Comparison of ENCODE assay signal across 8 mouse cellular contexts in the genomic region with DNA sequence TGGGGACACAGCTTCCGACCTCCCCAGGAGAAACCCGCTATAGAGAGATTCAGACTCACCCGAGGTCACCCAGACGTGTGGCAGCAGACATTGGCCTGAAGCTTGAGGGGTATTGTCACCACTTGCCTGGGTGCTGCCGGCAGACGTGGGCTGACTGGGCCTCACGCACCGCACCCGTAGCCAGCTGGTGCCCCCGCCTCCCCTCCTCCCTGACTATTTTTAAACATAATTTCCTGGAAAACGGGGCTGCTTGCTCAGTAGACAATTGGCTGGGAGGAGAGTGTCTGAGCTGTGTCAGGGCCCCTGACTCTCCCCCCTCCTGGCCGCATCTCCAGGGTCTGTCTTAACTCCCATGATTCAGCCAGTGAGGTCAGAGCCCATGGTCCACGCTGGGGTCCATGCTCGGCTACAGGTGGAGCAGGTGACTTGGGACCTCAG. TPM values are rescaled to one million over a fixed set of nuclear protein-coding genes. Genes with fewer than 3 reads are reported as not detected.
DNase-seq lines count a peak whose midpoint lies in the region; ATAC-seq and TF ChIP-seq lines count a peak whose summit lies in the region.

No protein-coding gene starts in this region.

- H3K27me3 ChIP-seq in lung, embryonic 14.5 days (ENCODE audit: insufficient read depth, low read length), result no peaks in the 10 kb centered on the region
- no peaks in the 10 kb centered on the region for H3K27me3 ChIP-seq in embryonic facial prominence, embryonic 15.5 days
- H3K27me3 ChIP-seq in heart, embryonic 15.5 days, result no peaks in the 10 kb centered on the region
- H3K27me3 ChIP-seq in liver, embryonic 11.5 days (replicated peaks; ENCODE audit: control insufficient read depth, insufficient read depth, low read length), result no peaks in the 10 kb centered on the region

- H3K4me1 ChIP-seq in lung, embryonic 14.5 days (ENCODE audit: insufficient read depth), result no peaks in the 10 kb centered on the region
- H3K4me1 ChIP-seq in embryonic facial prominence, embryonic 15.5 days, result peaks cover 30% of the 10 kb centered on the region
- H3K4me1 ChIP-seq in heart, embryonic 15.5 days (replicated peaks), result peaks cover 67% of the 10 kb centered on the region
- H3K4me1 ChIP-seq in liver, embryonic 11.5 days (replicated peaks; ENCODE audit: control insufficient read depth, insufficient read depth, low read length), result peaks cover 70% of the 10 kb centered on the region

- peaks cover 23% of the 10 kb centered on the region for H3K36me3 ChIP-seq in lung, embryonic 14.5 days (ENCODE audit: insufficient read depth)
- peaks cover 23% of the 10 kb centered on the region for H3K36me3 ChIP-seq in embryonic facial prominence, embryonic 15.5 days
- H3K36me3 ChIP-seq in heart, embryonic 15.5 days, result peaks cover 22% of the 10 kb centered on the region
- H3K36me3 ChIP-seq in liver, embryonic 11.5 days (ENCODE audit: control insufficient read depth, insufficient read depth, low read length), result peaks cover 21% of the 10 kb centered on the region

- WGBS in lung, embryonic 14.5 days, result 47% methylated on average over 14 of the region's 14 CpGs
- 41% methylated on average over 14 of the region's 14 CpGs for WGBS in embryonic facial prominence, embryonic 15.5 days
- 15% methylated on average over 14 of the region's 14 CpGs for WGBS in heart, embryonic 15.5 days
- WGBS in liver, embryonic 11.5 days, result 33% methylated on average over 14 of the region's 14 CpGs

- peak overlapping the region; percentile 3; the same call in 1 of the 2 replicates for H3K4me2 ChIP-seq in lung, embryonic 14.5 days
- H3K4me2 ChIP-seq in embryonic facial prominence, embryonic 15.5 days (replicated peaks), result no peak overlapping the region; the same call in 1 of the 2 replicates
- peak overlapping the region; percentile 44 for H3K4me2 ChIP-seq in heart, embryonic 15.5 days
- H3K4me2 ChIP-seq in liver, embryonic 11.5 days, result peak overlapping the region; percentile 55

- no peak overlapping the region for H3K27ac ChIP-seq in lung, embryonic 14.5 days (ENCODE audit: low read depth)
- H3K27ac ChIP-seq in embryonic facial prominence, embryonic 15.5 days (replicated peaks), result 0 out of 2 replicates have a peak overlapping the region, but pooled peaks have one; percentile 3
- peak overlapping the region; percentile 55 for H3K27ac ChIP-seq in heart, embryonic 15.5 days
- H3K27ac ChIP-seq in liver, embryonic 11.5 days (ENCODE audit: low read depth, low read length), result peak overlapping the region; percentile 75

- TF ChIP-seq CTCF in lung, embryonic 14.5 days (IDR thresholded peaks at IDR 0.05; ENCODE audit: low read depth), result no peak

- DNase-seq in lung, embryonic 14.5 days, result no peak
- no peak for DNase-seq in lung, adult 18-20 months
- no peak for DNase-seq in liver, embryonic 11.5 days (ENCODE audit: low spot score)
- DNase-seq in urinary bladder, postnatal 36 days (ENCODE audit: low spot score in 2 of 2), result no peak
- DNase-seq in embryo, embryonic 9.5 days (ENCODE audit: extremely low spot score), result no peak
- no peak for DNase-seq in spleen, postnatal 36 days (ENCODE audit: low spot score in 2 of 2)

- no peak overlapping the region for H3K4me3 ChIP-seq in lung, embryonic 14.5 days (ENCODE audit: low read depth, low read length)
- H3K4me3 ChIP-seq in embryonic facial prominence, embryonic 15.5 days (replicated peaks), result no peak overlapping the region
- H3K4me3 ChIP-seq in heart, embryonic 15.5 days, result no peak overlapping the region
- H3K4me3 ChIP-seq in liver, embryonic 11.5 days (ENCODE audit: low read depth, low read length), result peak overlapping the region; percentile 2

- H3K9ac ChIP-seq in lung, embryonic 14.5 days, result no peak overlapping the region
- no peak overlapping the region for H3K9ac ChIP-seq in embryonic facial prominence, embryonic 15.5 days
- peak overlapping the region; percentile 34; the same call in 1 of the 2 replicates for H3K9ac ChIP-seq in heart, embryonic 15.5 days
- peak overlapping the region; percentile 25 for H3K9ac ChIP-seq in liver, embryonic 11.5 days (ENCODE audit: low read depth, low read length)

- no peaks in the 10 kb centered on the region for H3K9me3 ChIP-seq in lung, embryonic 14.5 days (ENCODE audit: low read depth, low read length)
- no peaks in the 10 kb centered on the region for H3K9me3 ChIP-seq in embryonic facial prominence, embryonic 15.5 days (replicated peaks)
- no peaks in the 10 kb centered on the region for H3K9me3 ChIP-seq in heart, embryonic 15.5 days (replicated peaks)
- no peaks in the 10 kb centered on the region for H3K9me3 ChIP-seq in liver, embryonic 11.5 days (ENCODE audit: control insufficient read depth, low read length)

- ATAC-seq in lung, embryonic 14.5 days (ENCODE audit: insufficient read depth), result no peak
- no peak for ATAC-seq in embryonic facial prominence, embryonic 15.5 days (ENCODE audit: insufficient number of reproducible peaks, low FRiP score, low TSS enrichment, low read depth)
- 0 out of 2 replicates have a peak, but pooled peaks have one; percentile 7 for ATAC-seq in heart, embryonic 15.5 days (replicated peaks; ENCODE audit: insufficient number of reproducible peaks, insufficient read depth, low FRiP score, low read depth)
- peak; percentile 53 for ATAC-seq in liver, embryonic 11.5 days (replicated peaks; ENCODE audit: low FRiP score)

RNA-seq across cellular contexts. Expression of gene Pip5k1c, which starts 10.0 kb away (rescaled TPM):
- polyA plus RNA-seq in lung, embryonic 14.5 days (2014; fragmentation: Nextera tagmentation; extraction: Ambion mirVana), result 50.8 and 58.6 TPM in 2 replicates
- 51.1 and 53.8 TPM in 2 replicates for polyA plus RNA-seq in embryonic facial prominence, embryonic 15.5 days (2015; fragmentation: Nextera tagmentation; extraction: Ambion mirVana)
- 26.2 and 38.2 TPM in 2 replicates for polyA plus RNA-seq in heart, embryonic 15.5 days (2015; fragmentation: Nextera tagmentation; extraction: Ambion mirVana)
- 40.0 and 42.5 TPM in 2 replicates for polyA plus RNA-seq in liver, embryonic 11.5 days (2014; fragmentation: Nextera tagmentation; extraction: Ambion mirVana)

RNA-seq across cellular contexts. Expression of gene Tjp3, which starts 11.4 kb away (rescaled TPM):
- 15.3 and 17.2 TPM in 2 replicates for polyA plus RNA-seq in lung, embryonic 14.5 days (2014; fragmentation: Nextera tagmentation; extraction: Ambion mirVana)
- 15.1 and 22.6 TPM in 2 replicates for polyA plus RNA-seq in embryonic facial prominence, embryonic 15.5 days (2015; fragmentation: Nextera tagmentation; extraction: Ambion mirVana)
- 3.2 and 4.3 TPM in 2 replicates for polyA plus RNA-seq in heart, embryonic 15.5 days (2015; fragmentation: Nextera tagmentation; extraction: Ambion mirVana)
- 1.8 TPM in 2 replicates for polyA plus RNA-seq in liver, embryonic 11.5 days (2014; fragmentation: Nextera tagmentation; extraction: Ambion mirVana)

RNA-seq across cellular contexts. Expression of gene Cactin, which starts 18.1 kb away (rescaled TPM):
- polyA plus RNA-seq in lung, embryonic 14.5 days (2014; fragmentation: Nextera tagmentation; extraction: Ambion mirVana), result 34.3 and 42.9 TPM in 2 replicates
- polyA plus RNA-seq in embryonic facial prominence, embryonic 15.5 days (2015; fragmentation: Nextera tagmentation; extraction: Ambion mirVana), result 41.4 and 44.0 TPM in 2 replicates
- 23.5 and 34.1 TPM in 2 replicates for polyA plus RNA-seq in heart, embryonic 15.5 days (2015; fragmentation: Nextera tagmentation; extraction: Ambion mirVana)
- 49.9 and 51.9 TPM in 2 replicates for polyA plus RNA-seq in liver, embryonic 11.5 days (2014; fragmentation: Nextera tagmentation; extraction: Ambion mirVana)

RNA-seq across cellular contexts. Expression of gene Tbxa2r, which starts 25.7 kb away (rescaled TPM):
- 13.6 and 15.0 TPM in 2 replicates for polyA plus RNA-seq in lung, embryonic 14.5 days (2014; fragmentation: Nextera tagmentation; extraction: Ambion mirVana)
- 13.2 and 14.2 TPM in 2 replicates for polyA plus RNA-seq in embryonic facial prominence, embryonic 15.5 days (2015; fragmentation: Nextera tagmentation; extraction: Ambion mirVana)
- polyA plus RNA-seq in heart, embryonic 15.5 days (2015; fragmentation: Nextera tagmentation; extraction: Ambion mirVana), result 11.3 and 17.9 TPM in 2 replicates
- 7.8 and 7.9 TPM in 2 replicates for polyA plus RNA-seq in liver, embryonic 11.5 days (2014; fragmentation: Nextera tagmentation; extraction: Ambion mirVana)

RNA-seq across cellular contexts. Expression of gene Apba3, which starts 36.0 kb away (rescaled TPM):
- 50.4 and 50.8 TPM in 2 replicates for polyA plus RNA-seq in lung, embryonic 14.5 days (2014; fragmentation: Nextera tagmentation; extraction: Ambion mirVana)
- 70.9 and 77.4 TPM in 2 replicates for polyA plus RNA-seq in embryonic facial prominence, embryonic 15.5 days (2015; fragmentation: Nextera tagmentation; extraction: Ambion mirVana)
- 42.3 and 61.2 TPM in 2 replicates for polyA plus RNA-seq in heart, embryonic 15.5 days (2015; fragmentation: Nextera tagmentation; extraction: Ambion mirVana)
- 47.5 and 55.0 TPM in 2 replicates for polyA plus RNA-seq in liver, embryonic 11.5 days (2014; fragmentation: Nextera tagmentation; extraction: Ambion mirVana)

Comparison
In these comparisons a context has a peak if more than half of its experiments do, and no peak if none do; other contexts are left out.
1. ATAC-seq: peak in heart, embryonic 15.5 days (single experiment) and liver, embryonic 11.5 days (single experiment); none in lung, embryonic 14.5 days (single experiment) and embryonic facial prominence, embryonic 15.5 days (single experiment).
2. H3K9ac ChIP-seq: peak in heart, embryonic 15.5 days (single experiment) and liver, embryonic 11.5 days (single experiment); none in lung, embryonic 14.5 days (single experiment) and embryonic facial prominence, embryonic 15.5 days (single experiment).